Mouse (Mus musculus) ES-E14 (cell line): Measurements from ENCODE around the gene Zbtb45.

Experiments
- ZC3H11A ChIP-seq: IDR thresholded peaks from 2 replicates; pipeline ENCODE4 v1.6.1; 2012; ENCODE audit warnings: low read depth, mild to moderate bottlenecking, inconsistent platforms, low read length, borderline replicate concordance
- ZNF384 ChIP-seq: IDR thresholded peaks from 2 replicates; pipeline ENCODE4 v1.6.1; 2012; ENCODE audit warnings: low read depth, low read length, inconsistent platforms

- TF ChIP-seq ZC3H11A = no peak
- no peak for TF ChIP-seq ZNF384
Measured at GRCm38 (mm10) chr7:13032541-13032940, 22.7 kb upstream of the Zbtb45 start.
